ENCODE assay signal across 21 mouse cellular contexts in the genomic region with DNA sequence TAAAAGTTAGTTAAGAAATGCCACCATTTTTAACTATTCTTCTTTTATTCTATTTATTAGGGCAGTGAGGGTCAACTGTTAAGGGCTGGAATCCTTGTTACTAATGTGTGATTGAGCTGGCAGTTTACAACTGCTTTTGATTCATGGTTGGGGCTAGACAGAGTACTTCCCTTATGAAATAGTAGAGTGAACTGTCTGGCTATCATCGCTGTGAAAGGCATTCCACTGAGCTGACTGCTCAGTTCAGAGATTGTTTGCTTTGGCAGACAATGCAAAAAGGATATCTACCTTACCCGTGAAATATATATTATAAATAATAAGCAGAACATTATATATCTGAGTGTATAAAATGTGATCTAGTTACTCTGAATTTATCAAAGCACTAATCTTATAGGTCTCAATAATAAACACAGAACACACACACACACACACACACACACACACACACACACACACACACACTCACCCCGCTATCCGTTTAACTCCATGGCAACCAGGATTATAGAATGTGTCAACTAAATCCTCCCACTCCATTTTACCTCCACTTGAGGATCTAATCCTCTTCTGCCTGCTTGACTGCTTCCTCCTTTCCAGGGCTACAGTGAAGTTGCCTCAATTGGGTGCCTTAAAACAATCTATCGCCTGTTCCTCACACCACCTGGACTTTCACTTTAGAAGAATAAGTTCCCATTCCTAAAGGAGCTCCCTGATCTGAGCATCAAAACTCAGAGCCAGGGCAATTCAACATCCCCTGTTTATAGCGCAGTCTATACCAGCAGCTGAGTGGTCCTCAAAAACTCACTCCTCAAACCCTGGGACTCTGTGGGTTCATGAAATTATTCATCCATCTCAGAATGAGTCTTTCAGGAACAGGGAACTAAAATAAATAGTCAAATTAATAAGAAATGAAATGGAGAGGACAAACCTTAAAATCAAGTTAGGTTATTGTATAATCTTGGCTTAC.
A peak's percentile ranks its signal among the peaks of the same experiment; 100 is the strongest.
DNase-seq lines count a peak whose midpoint lies in the region; ATAC-seq and TF ChIP-seq lines count a peak whose summit lies in the region.
"Had no signal": no experiment of that assay in that cellular context is flagged by ENCODE, and none has a peak within 500 bp of the region (broad histone marks: within the 10 kb centered on the region; RNA-seq: fewer than 3 reads in every experiment).

No protein-coding gene starts in this region.

- H3ac ChIP-seq in myocyte (ENCODE audit: control insufficient read depth, insufficient read length) = no peak overlapping the region

- no peak for TF ChIP-seq POLR2A in myocyte (IDR thresholded peaks at IDR 0.05; ENCODE audit: insufficient read length, low read depth)

- peak; percentile 61 for DNase-seq in forebrain, embryonic 10.5 days (ENCODE audit: extremely low spot score, low spot score)
- peak; percentile 24 for DNase-seq in embryo, embryonic 11 days
- peak; percentile 50 for DNase-seq in midbrain, embryonic 10.5 days (ENCODE audit: low spot score)
- DNase-seq in thymus, adult 18-20 months = no peak
- DNase-seq: adrenal gland, postnatal 10 days; cerebellum, adult 18-20 months; heart, postnatal 4 days; kidney, adult 9 months; kidney, postnatal 4 days; lung, adult 2 months; spleen, adult 18-20 months had no signal

- H3K9ac ChIP-seq in forebrain, embryonic 15.5 days (replicated peaks) = no peak overlapping the region
- H3K9ac ChIP-seq in kidney, embryonic 16.5 days (replicated peaks; ENCODE audit: low read length) = no peak overlapping the region
- H3K9ac ChIP-seq: heart, embryonic 13.5 days; neural tube, embryonic 15.5 days; stomach, embryonic 15.5 days had no signal

- 0 out of 2 replicates have a peak overlapping the region, but pooled peaks have one; percentile 2 for H3K27ac ChIP-seq in forebrain, embryonic 10.5 days
- H3K27ac ChIP-seq in forebrain, embryonic 15.5 days (replicated peaks) = no peak overlapping the region
- H3K27ac ChIP-seq in midbrain, embryonic 10.5 days (replicated peaks) = no peak overlapping the region
- no peak overlapping the region for H3K27ac ChIP-seq in kidney, embryonic 16.5 days (ENCODE audit: low read length)
- H3K27ac ChIP-seq: heart, embryonic 13.5 days; macrophage; neural tube, embryonic 15.5 days; stomach, embryonic 15.5 days had no signal

- H3K9me3 ChIP-seq in forebrain, embryonic 10.5 days = no peaks in the 10 kb centered on the region
- no peaks in the 10 kb centered on the region for H3K9me3 ChIP-seq in forebrain, embryonic 15.5 days
- H3K9me3 ChIP-seq in midbrain, embryonic 10.5 days (replicated peaks) = no peaks in the 10 kb centered on the region
- no peaks in the 10 kb centered on the region for H3K9me3 ChIP-seq in kidney, embryonic 16.5 days (ENCODE audit: low read length)
- H3K9me3 ChIP-seq: heart, embryonic 13.5 days; neural tube, embryonic 15.5 days; stomach, embryonic 15.5 days had no signal

- no peaks in the 10 kb centered on the region for H3K27me3 ChIP-seq in forebrain, embryonic 10.5 days (ENCODE audit: poor library complexity, severe bottlenecking)
- H3K27me3 ChIP-seq in forebrain, embryonic 15.5 days = no peaks in the 10 kb centered on the region
- peaks cover 6% of the 10 kb centered on the region; the same call in 1 of the 2 replicates for H3K27me3 ChIP-seq in midbrain, embryonic 10.5 days (ENCODE audit: low read depth, poor library complexity, severe bottlenecking)
- H3K27me3 ChIP-seq in myocyte (ENCODE audit: control insufficient read depth, insufficient read depth, insufficient read length) = no peaks in the 10 kb centered on the region
- H3K27me3 ChIP-seq in kidney, embryonic 16.5 days (ENCODE audit: insufficient read depth, low read length) = no peaks in the 10 kb centered on the region
- H3K27me3 ChIP-seq: CH12.LX; heart, embryonic 13.5 days; neural tube, embryonic 15.5 days; stomach, embryonic 15.5 days had no signal

- H3K4me2 ChIP-seq in forebrain, embryonic 15.5 days (replicated peaks) = no peak overlapping the region
- peak overlapping the region; percentile 24 for H3K4me2 ChIP-seq in myocyte (ENCODE audit: low read depth)
- no peak overlapping the region for H3K4me2 ChIP-seq in kidney, embryonic 16.5 days (replicated peaks; ENCODE audit: low read depth, low read length)
- H3K4me2 ChIP-seq: heart, embryonic 13.5 days; neural tube, embryonic 15.5 days; stomach, embryonic 15.5 days had no signal

- H3K36me3 ChIP-seq in forebrain, embryonic 10.5 days (replicated peaks) = no peaks in the 10 kb centered on the region
- H3K36me3 ChIP-seq in forebrain, embryonic 15.5 days = no peaks in the 10 kb centered on the region
- no peaks in the 10 kb centered on the region for H3K36me3 ChIP-seq in midbrain, embryonic 10.5 days
- H3K36me3 ChIP-seq in myocyte (ENCODE audit: control insufficient read depth, insufficient read depth) = no peaks in the 10 kb centered on the region
- no peaks in the 10 kb centered on the region for H3K36me3 ChIP-seq in kidney, embryonic 16.5 days (ENCODE audit: insufficient read depth, low read length)
- H3K36me3 ChIP-seq: heart, embryonic 13.5 days; neural tube, embryonic 15.5 days; stomach, embryonic 15.5 days had no signal

- H3K4me3 ChIP-seq in forebrain, embryonic 10.5 days = no peak overlapping the region
- no peak overlapping the region for H3K4me3 ChIP-seq in forebrain, embryonic 15.5 days
- H3K4me3 ChIP-seq in midbrain, embryonic 10.5 days = no peak overlapping the region
- no peak overlapping the region for H3K4me3 ChIP-seq in myocyte
- no peak overlapping the region for H3K4me3 ChIP-seq in kidney, embryonic 16.5 days (ENCODE audit: low read length)
- H3K4me3 ChIP-seq: erythroblast, embryonic 14.5 days; heart, embryonic 13.5 days; neural tube, embryonic 15.5 days; stomach, embryonic 15.5 days had no signal

- H3K4me1 ChIP-seq in forebrain, embryonic 10.5 days = peaks cover 18% of the 10 kb centered on the region; the same call in 1 of the 2 replicates
- no peaks in the 10 kb centered on the region for H3K4me1 ChIP-seq in forebrain, embryonic 15.5 days
- peaks cover 20% of the 10 kb centered on the region for H3K4me1 ChIP-seq in midbrain, embryonic 10.5 days
- H3K4me1 ChIP-seq in kidney, embryonic 16.5 days (ENCODE audit: insufficient read depth, low read length) = no peaks in the 10 kb centered on the region
- H3K4me1 ChIP-seq: heart, embryonic 13.5 days; neural tube, embryonic 15.5 days; stomach, embryonic 15.5 days had no signal

- H3K79me2 ChIP-seq in myocyte (ENCODE audit: control insufficient read depth, insufficient read depth) = no peaks in the 10 kb centered on the region

- ATAC-seq in forebrain, embryonic 15.5 days (replicated peaks) = no peak
- no peak for ATAC-seq in kidney, embryonic 16.5 days (ENCODE audit: low FRiP score, low TSS enrichment)
- ATAC-seq in inflammation-experienced regulatory T-cells, adult 6 months = no peak

- 34% methylated on average over 6 of the region's 6 CpGs for WGBS in forebrain, embryonic 10.5 days
- WGBS in forebrain, embryonic 15.5 days = 15% methylated on average over 6 of the region's 6 CpGs
- WGBS in midbrain, embryonic 10.5 days = 29% methylated on average over 6 of the region's 6 CpGs
- WGBS in kidney, embryonic 16.5 days = 54% methylated on average over 6 of the region's 6 CpGs

TF ChIP-seq in myocyte, 11 proteins besides CTCF, POLR2A, EP300 and RAD21:
- TF ChIP-seq TCF12 (IDR thresholded peaks at IDR 0.05; ENCODE audit: insufficient read depth, poor library complexity, severe bottlenecking) = no peak
- TF ChIP-seq E2F4 (IDR thresholded peaks at IDR 0.05; ENCODE audit: insufficient read depth) = no peak
- no peak for TF ChIP-seq MYOG (IDR thresholded peaks at IDR 0.05; ENCODE audit: control insufficient read depth in 1 of 3, insufficient read depth in 1 of 3, insufficient read length in 2 of 3, low read depth in 2 of 3)
- no peak for TF ChIP-seq CEBPB (IDR thresholded peaks at IDR 0.05; ENCODE audit: insufficient read depth, poor library complexity, severe bottlenecking)
- TF ChIP-seq TCF3 (IDR thresholded peaks at IDR 0.05; ENCODE audit: insufficient read length, low read depth) = no peak
TF ChIP-seq in myocyte: peak in this region for 0.

Comparison
In these comparisons a context has a peak if more than half of its experiments do, and no peak if none do; other contexts are left out.
1. DNase-seq: peak in forebrain, embryonic 10.5 days (single experiment), embryo, embryonic 11 days (single experiment) and midbrain, embryonic 10.5 days (single experiment); none in thymus, adult 18-20 months (0 of 2).